Mouse (Mus musculus) thymus, adult 2 months (tissue): ENCODE measurements at regions not wholly inside any gene's neighbourhood (a gene's known extent, or its start where the extent isn't known, plus 50 kb on each side); places are given as distances from the start of the nearest gene placed in this dataset.

ENCODE experiments used
- CTCF ChIP-seq: fragments of 200-500 bp; IDR thresholded peaks from 2 replicates; pipeline ENCODE4 v1.5.1; 2012; ENCODE audit warnings: mild to moderate bottlenecking, control low read depth, low read length, moderate library complexity, borderline replicate concordance; ENCODE audit not compliant: control insufficient read depth, poor library complexity, insufficient read depth; ENCODE audit errors: extremely low read depth
- POLR2A ChIP-seq: fragments of 200-500 bp; IDR thresholded peaks from 2 replicates; pipeline ENCODE4 v1.6.1; 2012; ENCODE audit warnings: mild to moderate bottlenecking, low read length, control low read depth, moderate library complexity; ENCODE audit not compliant: control insufficient read depth, poor library complexity, insufficient read depth; ENCODE audit errors: extremely low read depth

GRCm38 (mm10) chr14:104935956-104936355 lies 241.2 kb downstream of the Rbm26 start:
- TF ChIP-seq CTCF, result no peak
- no peak for TF ChIP-seq POLR2A
